9 mouse cellular contexts compared by ENCODE assay signal in the genomic region with DNA sequence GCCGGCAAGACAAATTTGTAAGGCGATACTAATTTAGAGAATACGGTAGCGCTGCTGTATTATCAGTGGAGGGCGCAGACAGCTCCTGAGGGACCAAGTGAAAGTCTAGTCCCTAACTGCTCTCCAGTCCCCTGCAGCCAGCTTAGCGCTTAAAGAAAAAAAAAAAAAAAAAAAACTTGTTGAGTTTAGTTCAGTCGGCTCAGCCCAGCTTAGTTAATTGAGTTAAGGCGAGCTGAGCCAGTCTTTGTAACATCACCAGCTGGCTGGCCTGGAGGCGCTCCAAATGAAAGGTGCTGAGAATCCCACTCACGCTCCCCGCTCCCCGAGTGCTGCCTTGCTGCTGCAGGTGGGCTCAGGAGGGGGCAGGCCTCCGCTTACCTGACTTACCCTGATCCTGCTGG.
DNase-seq lines count a peak whose midpoint lies in the region; ATAC-seq and TF ChIP-seq lines count a peak whose summit lies in the region.
"Had no signal": no experiment of that assay in that cellular context is flagged by ENCODE, and none has a peak within 500 bp of the region (broad histone marks: within the 10 kb centered on the region; RNA-seq: fewer than 3 reads in every experiment).

No protein-coding gene starts in this region.

- H3K4me2 ChIP-seq in liver, embryonic 11.5 days, result peak overlapping the region; percentile 48
- peak overlapping the region; percentile 38 for H3K4me2 ChIP-seq in forebrain, embryonic 12.5 days
- H3K4me2 ChIP-seq in liver, embryonic 14.5 days (ENCODE audit: low read depth), result peak overlapping the region; percentile 11

- 0 out of 2 replicates have a peak overlapping the region, but pooled peaks have one; percentile 18 for H3K9ac ChIP-seq in liver, embryonic 11.5 days (ENCODE audit: low read depth, low read length)
- H3K9ac ChIP-seq in forebrain, embryonic 12.5 days, result no peak overlapping the region
- no peak overlapping the region for H3K9ac ChIP-seq in liver, embryonic 14.5 days (replicated peaks)

- no peaks in the 10 kb centered on the region for H3K9me3 ChIP-seq in liver, embryonic 11.5 days (ENCODE audit: control insufficient read depth, low read length)
- no peaks in the 10 kb centered on the region for H3K9me3 ChIP-seq in forebrain, embryonic 12.5 days
- no peaks in the 10 kb centered on the region for H3K9me3 ChIP-seq in liver, embryonic 14.5 days (ENCODE audit: control insufficient read depth, low read length)

- no peak for TF ChIP-seq CTCF in liver, embryonic 14.5 days (IDR thresholded peaks at IDR 0.05; ENCODE audit: low read depth)

- ATAC-seq in liver, embryonic 11.5 days (replicated peaks; ENCODE audit: low FRiP score), result no peak
- no peak for ATAC-seq in forebrain, embryonic 12.5 days (ENCODE audit: low FRiP score)
- ATAC-seq in liver, embryonic 14.5 days (ENCODE audit: insufficient read depth), result no peak

- no peaks in the 10 kb centered on the region; the same call in 1 of the 2 replicates for H3K27me3 ChIP-seq in liver, embryonic 11.5 days (replicated peaks; ENCODE audit: control insufficient read depth, insufficient read depth, low read length)
- peaks cover 44% of the 10 kb centered on the region for H3K27me3 ChIP-seq in forebrain, embryonic 12.5 days
- H3K27me3 ChIP-seq in liver, embryonic 14.5 days (ENCODE audit: control insufficient read depth, insufficient read depth, low read length), result no peaks in the 10 kb centered on the region

- no peak for TF ChIP-seq EP300 in liver, embryonic 14.5 days (IDR thresholded peaks at IDR 0.05; ENCODE audit: low read depth)

- no peak overlapping the region; the same call in 1 of the 2 replicates for H3K27ac ChIP-seq in liver, embryonic 11.5 days (ENCODE audit: low read depth, low read length)
- H3K27ac ChIP-seq in forebrain, embryonic 12.5 days, result no peak overlapping the region
- no peak overlapping the region for H3K27ac ChIP-seq in liver, embryonic 14.5 days

- WGBS in liver, embryonic 11.5 days, result 22% methylated on average over 13 of the region's 13 CpGs
- 2% methylated on average over 13 of the region's 13 CpGs for WGBS in forebrain, embryonic 12.5 days
- 29% methylated on average over 13 of the region's 13 CpGs for WGBS in liver, embryonic 14.5 days (ENCODE audit: insufficient replicate concordance)

- no peaks in the 10 kb centered on the region for H3K36me3 ChIP-seq in liver, embryonic 11.5 days (ENCODE audit: control insufficient read depth, insufficient read depth, low read length)
- no peaks in the 10 kb centered on the region for H3K36me3 ChIP-seq in forebrain, embryonic 12.5 days (replicated peaks)
- H3K36me3 ChIP-seq in liver, embryonic 14.5 days (replicated peaks; ENCODE audit: control insufficient read depth, insufficient read depth, low read depth), result no peaks in the 10 kb centered on the region

- no peak overlapping the region for H3K4me3 ChIP-seq in liver, embryonic 11.5 days (ENCODE audit: low read depth, low read length)
- no peak overlapping the region for H3K4me3 ChIP-seq in forebrain, embryonic 12.5 days (replicated peaks)
- H3K4me3 ChIP-seq in liver, embryonic 14.5 days (ENCODE audit: insufficient read depth in 1 of 2, low read depth in 2 of 2, low read length in 2 of 2), result no peak overlapping the region
- H3K4me3 ChIP-seq: myocyte had no signal

- H3K4me1 ChIP-seq in liver, embryonic 11.5 days (replicated peaks; ENCODE audit: control insufficient read depth, insufficient read depth, low read length), result peaks cover 22% of the 10 kb centered on the region
- H3K4me1 ChIP-seq in forebrain, embryonic 12.5 days, result peaks cover 14% of the 10 kb centered on the region
- H3K4me1 ChIP-seq in liver, embryonic 14.5 days (replicated peaks; ENCODE audit: control insufficient read depth in 2 of 2, insufficient read depth in 2 of 2, low read length in 1 of 2), result peaks cover 0 to 15% of the 10 kb centered on the region in 2 experiments; a peak in 2 of 4 replicates

- DNase-seq in liver, embryonic 11.5 days (ENCODE audit: low spot score), result no peak
- no peak for DNase-seq in liver
- peak; percentile 34 for DNase-seq in kidney, adult 11 months
- no peak for DNase-seq in liver, embryonic 14.5 days (ENCODE audit: low read depth in 3 of 3, low spot score in 3 of 3)
- no peak for DNase-seq in adipocyte (ENCODE audit: low spot score)
- no peak for DNase-seq in adrenal gland, adult 8-10 months
- no peak for DNase-seq in B cell, adult 2 months
